12 mouse cellular contexts compared by ENCODE assay signal in genomic region chr12:117736928-117737327, GRCm38 (mm10).
DNase-seq lines count a peak whose midpoint lies in the region; ATAC-seq and TF ChIP-seq lines count a peak whose summit lies in the region.
"Had no signal": no experiment of that assay in that cellular context is flagged by ENCODE, and none has a peak within 500 bp of the region (broad histone marks: within the 10 kb centered on the region; RNA-seq: fewer than 3 reads in every experiment).

No protein-coding gene starts in this region.

- H3K27me3 ChIP-seq in forebrain, embryonic 11.5 days (ENCODE audit: control insufficient read depth, insufficient read depth, low read length), result no peaks in the 10 kb centered on the region; the same call in 1 of the 2 replicates
- H3K27me3 ChIP-seq in forebrain, embryonic 10.5 days (ENCODE audit: poor library complexity, severe bottlenecking), result no peaks in the 10 kb centered on the region
- no peaks in the 10 kb centered on the region for H3K27me3 ChIP-seq in neural tube, embryonic 11.5 days (ENCODE audit: control insufficient read depth, insufficient read depth, low read length)
- H3K27me3 ChIP-seq in hindbrain, postnatal 0 days (ENCODE audit: insufficient read depth, low read length), result no peaks in the 10 kb centered on the region
- no peaks in the 10 kb centered on the region for H3K27me3 ChIP-seq in stomach, postnatal 0 days (ENCODE audit: control insufficient read depth, insufficient read depth, low read length)
- no peaks in the 10 kb centered on the region for H3K27me3 ChIP-seq in kidney, embryonic 14.5 days (ENCODE audit: control insufficient read depth, insufficient read depth, low read length)
- H3K27me3 ChIP-seq: limb, embryonic 15.5 days had no signal

- no peaks in the 10 kb centered on the region for H3K36me3 ChIP-seq in forebrain, embryonic 11.5 days (ENCODE audit: control insufficient read depth, insufficient read depth, low read length)
- H3K36me3 ChIP-seq in forebrain, embryonic 10.5 days (replicated peaks), result no peaks in the 10 kb centered on the region
- no peaks in the 10 kb centered on the region for H3K36me3 ChIP-seq in neural tube, embryonic 11.5 days (ENCODE audit: control insufficient read depth, insufficient read depth, low read length)
- H3K36me3 ChIP-seq in hindbrain, postnatal 0 days (ENCODE audit: insufficient read depth, low read length), result no peaks in the 10 kb centered on the region
- H3K36me3 ChIP-seq in stomach, postnatal 0 days (ENCODE audit: control insufficient read depth, insufficient read depth, low read length), result no peaks in the 10 kb centered on the region
- no peaks in the 10 kb centered on the region for H3K36me3 ChIP-seq in kidney, embryonic 14.5 days (ENCODE audit: control insufficient read depth, insufficient read depth, low read length)
- H3K36me3 ChIP-seq: limb, embryonic 15.5 days had no signal

- no peaks in the 10 kb centered on the region for H3K9me3 ChIP-seq in forebrain, embryonic 11.5 days (ENCODE audit: control insufficient read depth, low read length)
- H3K9me3 ChIP-seq in forebrain, embryonic 10.5 days, result no peaks in the 10 kb centered on the region
- H3K9me3 ChIP-seq in neural tube, embryonic 11.5 days (ENCODE audit: control insufficient read depth, low read length), result no peaks in the 10 kb centered on the region
- H3K9me3 ChIP-seq in hindbrain, postnatal 0 days (ENCODE audit: low read length), result no peaks in the 10 kb centered on the region
- H3K9me3 ChIP-seq in stomach, postnatal 0 days (ENCODE audit: control insufficient read depth, low read length), result no peaks in the 10 kb centered on the region
- H3K9me3 ChIP-seq in kidney, embryonic 14.5 days (ENCODE audit: control insufficient read depth, low read length), result no peaks in the 10 kb centered on the region
- H3K9me3 ChIP-seq: limb, embryonic 15.5 days had no signal

- WGBS in forebrain, embryonic 11.5 days, result 47% methylated on average over 2 of the region's 2 CpGs
- 76% methylated on average over 2 of the region's 2 CpGs for WGBS in forebrain, embryonic 10.5 days
- WGBS in neural tube, embryonic 11.5 days, result 42% methylated on average over 2 of the region's 2 CpGs
- 25% methylated on average over 2 of the region's 2 CpGs for WGBS in hindbrain, postnatal 0 days
- whole genome bisulfite sequencing in stomach, postnatal 0 days, result 58% methylated on average over 2 of the region's 2 CpGs
- WGBS in kidney, embryonic 14.5 days, result 47% methylated on average over 2 of the region's 2 CpGs

- TF ChIP-seq EP300 in stomach, postnatal 0 days (optimal IDR thresholded peaks at IDR 0.05), result no peak

- TF ChIP-seq CTCF in hindbrain, postnatal 0 days (IDR thresholded peaks at IDR 0.05; ENCODE audit: low read depth), result no peak
- no peak for TF ChIP-seq CTCF in stomach, postnatal 0 days (IDR thresholded peaks at IDR 0.05; ENCODE audit: low read depth)

- DNase-seq in forebrain, embryonic 11.5 days (ENCODE audit: low spot score), result no peak
- DNase-seq in forebrain, embryonic 10.5 days (ENCODE audit: extremely low spot score, low spot score), result no peak
- DNase-seq in neural tube, embryonic 11.5 days (ENCODE audit: low spot score), result peak; percentile 48
- DNase-seq in neural tube, embryonic 10.5 days (ENCODE audit: extremely low spot score, low spot score), result no peak
- DNase-seq in hindbrain, postnatal 0 days (ENCODE audit: low spot score), result peak; percentile 33
- DNase-seq in stomach, postnatal 0 days (ENCODE audit: low spot score), result no peak
- no peak for DNase-seq in natural killer cell, adult 2 months (ENCODE audit: low spot score in 2 of 2)
- DNase-seq: kidney, postnatal 14 days; layer of hippocampus, postnatal 36 days had no signal

- H3K4me2 ChIP-seq in forebrain, embryonic 11.5 days (ENCODE audit: low read depth, low read length, severe bottlenecking), result no peak overlapping the region
- H3K4me2 ChIP-seq in neural tube, embryonic 11.5 days (ENCODE audit: low read depth), result no peak overlapping the region
- H3K4me2 ChIP-seq in hindbrain, postnatal 0 days (ENCODE audit: low read depth, low read length), result no peak overlapping the region
- H3K4me2 ChIP-seq in stomach, postnatal 0 days (replicated peaks; ENCODE audit: low read depth), result no peak overlapping the region
- no peak overlapping the region for H3K4me2 ChIP-seq in kidney, embryonic 14.5 days (replicated peaks; ENCODE audit: low read depth, low read length)
- H3K4me2 ChIP-seq: limb, embryonic 15.5 days had no signal

- no peak overlapping the region for H3K27ac ChIP-seq in forebrain, embryonic 11.5 days (ENCODE audit: low read depth, low read length)
- H3K27ac ChIP-seq in forebrain, embryonic 10.5 days, result no peak overlapping the region
- H3K27ac ChIP-seq in neural tube, embryonic 11.5 days (ENCODE audit: low read depth, low read length), result no peak overlapping the region
- no peak overlapping the region for H3K27ac ChIP-seq in hindbrain, postnatal 0 days
- no peak overlapping the region for H3K27ac ChIP-seq in stomach, postnatal 0 days (replicated peaks)
- H3K27ac ChIP-seq in kidney, embryonic 14.5 days (ENCODE audit: low read depth, low read length), result no peak overlapping the region
- H3K27ac ChIP-seq: limb, embryonic 15.5 days had no signal

- ATAC-seq in forebrain, embryonic 11.5 days (replicated peaks; ENCODE audit: low FRiP score), result peak; percentile 82
- ATAC-seq in neural tube, embryonic 11.5 days (ENCODE audit: insufficient read depth, low FRiP score, low TSS enrichment), result peak; percentile 90
- no peak; the same call in 1 of the 2 replicates for ATAC-seq in hindbrain, postnatal 0 days
- ATAC-seq in stomach, postnatal 0 days (ENCODE audit: low FRiP score, low TSS enrichment), result no peak
- no peak for ATAC-seq in kidney, embryonic 14.5 days (ENCODE audit: low FRiP score, low TSS enrichment)
- ATAC-seq: lung, postnatal 0 days had no signal

- no peaks in the 10 kb centered on the region; the same call in 1 of the 2 replicates for H3K4me1 ChIP-seq in forebrain, embryonic 11.5 days (replicated peaks; ENCODE audit: control insufficient read depth, insufficient read depth, low read length)
- peaks cover 6% of the 10 kb centered on the region; the same call in 1 of the 2 replicates for H3K4me1 ChIP-seq in forebrain, embryonic 10.5 days
- no peaks in the 10 kb centered on the region; the same call in 1 of the 2 replicates for H3K4me1 ChIP-seq in neural tube, embryonic 11.5 days (ENCODE audit: control insufficient read depth, insufficient read depth, low read length)
- H3K4me1 ChIP-seq in hindbrain, postnatal 0 days (ENCODE audit: insufficient read depth, low read length), result no peaks in the 10 kb centered on the region
- no peaks in the 10 kb centered on the region for H3K4me1 ChIP-seq in stomach, postnatal 0 days (replicated peaks; ENCODE audit: control insufficient read depth, insufficient read depth)
- H3K4me1 ChIP-seq in kidney, embryonic 14.5 days (ENCODE audit: control insufficient read depth, insufficient read depth, low read length), result peaks cover 17% of the 10 kb centered on the region
- H3K4me1 ChIP-seq: limb, embryonic 15.5 days had no signal

- no peak overlapping the region for H3K4me3 ChIP-seq in forebrain, embryonic 11.5 days (ENCODE audit: low read depth, low read length)
- H3K4me3 ChIP-seq in forebrain, embryonic 10.5 days, result no peak overlapping the region
- no peak overlapping the region for H3K4me3 ChIP-seq in neural tube, embryonic 11.5 days (ENCODE audit: low read depth, low read length)
- no peak overlapping the region for H3K4me3 ChIP-seq in hindbrain, postnatal 0 days (ENCODE audit: low read length)
- no peak overlapping the region for H3K4me3 ChIP-seq in stomach, postnatal 0 days (ENCODE audit: low read depth, low read length)
- no peak overlapping the region for H3K4me3 ChIP-seq in kidney, embryonic 14.5 days (ENCODE audit: low read length)
- H3K4me3 ChIP-seq: limb, embryonic 15.5 days had no signal

- H3K9ac ChIP-seq in forebrain, embryonic 11.5 days (ENCODE audit: low read length), result no peak overlapping the region
- no peak overlapping the region for H3K9ac ChIP-seq in neural tube, embryonic 11.5 days (ENCODE audit: low read length)
- H3K9ac ChIP-seq in hindbrain, postnatal 0 days (replicated peaks; ENCODE audit: low read length), result no peak overlapping the region
- H3K9ac ChIP-seq in stomach, postnatal 0 days (ENCODE audit: low read length), result no peak overlapping the region
- no peak overlapping the region for H3K9ac ChIP-seq in kidney, embryonic 14.5 days (ENCODE audit: low read depth, low read length)
- H3K9ac ChIP-seq: limb, embryonic 15.5 days had no signal

Comparison
In these comparisons a context has a peak if more than half of its experiments do, and no peak if none do; other contexts are left out.
1. DNase-seq: peak in neural tube, embryonic 11.5 days (single experiment) and hindbrain, postnatal 0 days (single experiment); none in forebrain, embryonic 11.5 days (single experiment), forebrain, embryonic 10.5 days (single experiment), neural tube, embryonic 10.5 days (single experiment), stomach, postnatal 0 days (single experiment) and natural killer cell, adult 2 months (0 of 2).
2. ATAC-seq: peak in forebrain, embryonic 11.5 days (single experiment) and neural tube, embryonic 11.5 days (single experiment); none in hindbrain, postnatal 0 days (single experiment), stomach, postnatal 0 days (single experiment) and kidney, embryonic 14.5 days (single experiment).